8 mouse cellular contexts compared by ENCODE assay signal in the genomic region with DNA sequence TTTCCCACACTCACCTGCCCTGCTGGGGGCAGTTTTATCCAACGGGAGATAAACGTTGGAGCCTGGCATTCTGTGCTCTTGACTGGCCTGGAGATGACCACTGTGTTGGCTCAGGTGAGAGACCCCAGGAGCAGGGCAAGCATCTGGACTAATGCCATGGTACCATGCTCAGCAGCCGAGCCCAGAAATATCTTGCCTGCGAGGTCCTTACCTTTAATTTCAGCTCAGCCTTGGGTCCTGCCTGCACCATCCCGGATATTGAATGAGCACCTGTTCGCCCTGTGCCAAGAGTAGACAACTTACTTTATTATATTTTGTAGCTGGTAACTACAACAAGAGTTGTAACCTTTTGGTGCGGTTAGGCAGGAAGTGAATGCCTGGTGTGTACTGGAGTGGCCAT. TPM values are rescaled to one million over a fixed set of nuclear protein-coding genes. Genes with fewer than 3 reads are reported as not detected.
A peak's percentile ranks its signal among the peaks of the same experiment; 100 is the strongest.
DNase-seq lines count a peak whose midpoint lies in the region; ATAC-seq and TF ChIP-seq lines count a peak whose summit lies in the region.

No protein-coding gene starts in this region.

- no peaks in the 10 kb centered on the region for H3K9me3 ChIP-seq in heart, embryonic 15.5 days (replicated peaks)
- no peaks in the 10 kb centered on the region for H3K9me3 ChIP-seq in ES-Bruce4 (replicated peaks; ENCODE audit: control insufficient read depth, insufficient read depth, low read length, poor library complexity, severe bottlenecking)
- no peaks in the 10 kb centered on the region for H3K9me3 ChIP-seq in lung, postnatal 0 days (ENCODE audit: low read length)

- peaks cover 30% of the 10 kb centered on the region for H3K4me1 ChIP-seq in heart, embryonic 15.5 days (replicated peaks)
- H3K4me1 ChIP-seq in ES-Bruce4 (ENCODE audit: control insufficient read depth, insufficient read depth, low read length), result peaks cover 5% of the 10 kb centered on the region
- peaks cover 14% of the 10 kb centered on the region for H3K4me1 ChIP-seq in lung, postnatal 0 days (ENCODE audit: insufficient read depth, low read depth, low read length)

- peak overlapping the region; percentile 98 for H3K27ac ChIP-seq in heart, embryonic 15.5 days
- peak overlapping the region; percentile 74 for H3K27ac ChIP-seq in ES-Bruce4 (ENCODE audit: insufficient read depth, low read length)
- H3K27ac ChIP-seq in lung, postnatal 0 days (ENCODE audit: low read length), result peak overlapping the region; percentile 99

- peak overlapping the region; percentile 83 for H3K4me2 ChIP-seq in heart, embryonic 15.5 days
- peak overlapping the region; percentile 82 for H3K4me2 ChIP-seq in lung, postnatal 0 days (replicated peaks; ENCODE audit: low read depth, low read length)

- peak overlapping the region; percentile 72 for H3K9ac ChIP-seq in heart, embryonic 15.5 days
- H3K9ac ChIP-seq in ES-Bruce4 (ENCODE audit: low read depth, poor library complexity, severe bottlenecking), result peak overlapping the region; percentile 84
- H3K9ac ChIP-seq in lung, postnatal 0 days (replicated peaks; ENCODE audit: low read depth), result peak overlapping the region; percentile 69

- no peak for TF ChIP-seq POLR2A in ES-Bruce4 (IDR thresholded peaks at IDR 0.05; ENCODE audit: insufficient read depth, low read length)

- peak overlapping the region; percentile 72 for H3K4me3 ChIP-seq in heart, embryonic 15.5 days
- H3K4me3 ChIP-seq in ES-Bruce4 (ENCODE audit: low read depth, low read length), result peak overlapping the region; percentile 91
- peak overlapping the region; percentile 66 for H3K4me3 ChIP-seq in lung, postnatal 0 days (ENCODE audit: low read depth, low read length)

- H3K27me3 ChIP-seq in heart, embryonic 15.5 days, result no peaks in the 10 kb centered on the region
- H3K27me3 ChIP-seq in ES-Bruce4 (ENCODE audit: control insufficient read depth, insufficient read depth, low read length, poor library complexity, severe bottlenecking), result no peaks in the 10 kb centered on the region
- no peaks in the 10 kb centered on the region for H3K27me3 ChIP-seq in lung, postnatal 0 days (replicated peaks; ENCODE audit: insufficient read depth, low read length)

- intact Hi-C loops in heart, postnatal 36 days (cut with DNase I), result loop anchor here (10.0 kb wide), 1 partner anchor 192 kb away; a partner anchor contains a TSS

- no peak for DNase-seq in heart, postnatal 36 days
- DNase-seq in lung, postnatal 0 days (ENCODE audit: low spot score), result peak; percentile 20
- peak; percentile 42 for DNase-seq in thymus, postnatal 14 days
- no peak for DNase-seq in right cerebral cortex, postnatal 36 days (ENCODE audit: low spot score in 2 of 2)
- DNase-seq in urinary bladder, postnatal 4 days (ENCODE audit: low spot score in 2 of 2), result no peak

- no peak for TF ChIP-seq EP300 in ES-Bruce4 (IDR thresholded peaks at IDR 0.05; ENCODE audit: insufficient read depth, low read depth, low read length)
- no peak for TF ChIP-seq EP300 in lung, postnatal 0 days (IDR thresholded peaks at IDR 0.05)

- H3K36me3 ChIP-seq in heart, embryonic 15.5 days, result peaks cover 23% of the 10 kb centered on the region; the same call in 1 of the 2 replicates
- peaks cover 6% of the 10 kb centered on the region for H3K36me3 ChIP-seq in ES-Bruce4 (ENCODE audit: control insufficient read depth, insufficient read depth, low read length, poor library complexity, severe bottlenecking)
- H3K36me3 ChIP-seq in lung, postnatal 0 days (ENCODE audit: insufficient read depth, low read length), result peaks cover 7% of the 10 kb centered on the region; the same call in 1 of the 2 replicates

- 30% methylated on average over 7 of the region's 7 CpGs for WGBS in heart, embryonic 15.5 days
- WGBS in lung, postnatal 0 days, result 25% methylated on average over 7 of the region's 7 CpGs

- ATAC-seq in heart, embryonic 15.5 days (replicated peaks; ENCODE audit: insufficient number of reproducible peaks, insufficient read depth, low FRiP score, low read depth), result no peak
- 0 out of 2 replicates have a peak, but pooled peaks have one; percentile 2 for ATAC-seq in granulocyte monocyte progenitor cell, adult 5-6 weeks (replicated peaks; ENCODE audit: poor library complexity, severe bottlenecking)
- 0 out of 2 replicates have a peak, but pooled peaks have one; percentile 0 for ATAC-seq in lung, postnatal 0 days

- no peak for TF ChIP-seq CTCF in ES-Bruce4 (IDR thresholded peaks at IDR 0.05; ENCODE audit: low read depth, low read length)
- no peak; the same call in 1 of the 2 replicates for TF ChIP-seq CTCF in lung, postnatal 0 days (IDR thresholded peaks at IDR 0.05)

RNA-seq across cellular contexts. Expression of a gene that starts 0.9 kb away (rescaled TPM):
- polyA plus RNA-seq in heart, embryonic 15.5 days (2015; fragmentation: Nextera tagmentation; extraction: Ambion mirVana), result 0.60 and 3.9 TPM in 2 replicates
- 10 to 100 TPM; 10.6 to 17.6 TPM for total RNA-seq in heart, postnatal 36 days (2021)
- polyA plus RNA-seq in ES-Bruce4 (2011; ENCODE audit: insufficient read depth, insufficient read length, low read depth, missing spikeins), result 50.7 and 57.6 TPM in 2 replicates
- not detected in 2 replicates for total RNA-seq in granulocyte monocyte progenitor cell, adult 5-6 weeks (2014; fragmentation: Nextera tagmentation)
- 1.6 TPM in 1 of 2 replicates, not detected in the other for total RNA-seq in granulocyte monocyte progenitor cell, adult 5-6 weeks (2017)
- 4.9 and 6.4 TPM in 2 replicates for polyA plus RNA-seq in lung, postnatal 0 days (2015; fragmentation: Nextera tagmentation; extraction: Ambion mirVana)

RNA-seq across cellular contexts. Expression of a gene that starts 1.0 kb away (rescaled TPM):
- 138 and 169 TPM in 2 replicates for polyA plus RNA-seq in heart, embryonic 15.5 days (2015; fragmentation: Nextera tagmentation; extraction: Ambion mirVana)
- total RNA-seq in heart, postnatal 36 days (2021), result 10 to 100 TPM; 52.9 to 58.9 TPM
- 218 and 242 TPM in 2 replicates for polyA plus RNA-seq in ES-Bruce4 (2011; ENCODE audit: insufficient read depth, insufficient read length, low read depth, missing spikeins)
- total RNA-seq in granulocyte monocyte progenitor cell, adult 5-6 weeks (2014; fragmentation: Nextera tagmentation), result 60.0 and 78.8 TPM in 2 replicates
- 197 and 205 TPM in 2 replicates for total RNA-seq in granulocyte monocyte progenitor cell, adult 5-6 weeks (2017)
- polyA plus RNA-seq in lung, postnatal 0 days (2015; fragmentation: Nextera tagmentation; extraction: Ambion mirVana), result 185 and 209 TPM in 2 replicates

RNA-seq across cellular contexts. Expression of a gene that starts 15.2 kb away (rescaled TPM):
- polyA plus RNA-seq in heart, embryonic 15.5 days (2015; fragmentation: Nextera tagmentation; extraction: Ambion mirVana), result 66.3 and 85.1 TPM in 2 replicates
- 10 to 100 TPM; 65.2 to 73.4 TPM for total RNA-seq in heart, postnatal 36 days (2021)
- 40.2 and 43.2 TPM in 2 replicates for polyA plus RNA-seq in ES-Bruce4 (2011; ENCODE audit: insufficient read depth, insufficient read length, low read depth, missing spikeins)
- total RNA-seq in granulocyte monocyte progenitor cell, adult 5-6 weeks (2014; fragmentation: Nextera tagmentation), result 39.6 and 42.0 TPM in 2 replicates
- 29.5 and 53.3 TPM in 2 replicates for total RNA-seq in granulocyte monocyte progenitor cell, adult 5-6 weeks (2017)
- 59.8 and 65.6 TPM in 2 replicates for polyA plus RNA-seq in lung, postnatal 0 days (2015; fragmentation: Nextera tagmentation; extraction: Ambion mirVana)

RNA-seq across cellular contexts. Expression of a gene that starts 25.3 kb away (rescaled TPM):
- polyA plus RNA-seq in heart, embryonic 15.5 days (2015; fragmentation: Nextera tagmentation; extraction: Ambion mirVana), result 105 and 125 TPM in 2 replicates
- total RNA-seq in heart, postnatal 36 days (2021), result 100 to 1,000 TPM; 137 to 138 TPM
- 83.2 and 89.6 TPM in 2 replicates for polyA plus RNA-seq in ES-Bruce4 (2011; ENCODE audit: insufficient read depth, insufficient read length, low read depth, missing spikeins)
- total RNA-seq in granulocyte monocyte progenitor cell, adult 5-6 weeks (2014; fragmentation: Nextera tagmentation), result 36.6 and 39.0 TPM in 2 replicates
- total RNA-seq in granulocyte monocyte progenitor cell, adult 5-6 weeks (2017), result 34.6 and 37.0 TPM in 2 replicates
- polyA plus RNA-seq in lung, postnatal 0 days (2015; fragmentation: Nextera tagmentation; extraction: Ambion mirVana), result 189 and 207 TPM in 2 replicates

Comparison
In these comparisons a context has a peak if more than half of its experiments do, and no peak if none do; other contexts are left out.
1. DNase-seq: peak in lung, postnatal 0 days (single experiment) and thymus, postnatal 14 days (single experiment); none in heart, postnatal 36 days (0 of 2), right cerebral cortex, postnatal 36 days (0 of 2) and urinary bladder, postnatal 4 days (0 of 2).
2. Peak in every context shown above with its lines, with median percentiles within 50 percentile points of each other: H3K27ac ChIP-seq, H3K4me3 ChIP-seq and H3K9ac ChIP-seq.